Mouse (Mus musculus): ENCODE data around the gene Cd209a. TPM values are rescaled to one million over a fixed set of nuclear protein-coding genes. Genes with fewer than 3 reads are reported as not detected.
A peak's percentile ranks its signal among the peaks of the same experiment; 100 is the strongest.

The Cd209a gene
- polyA plus RNA-seq, 1 experiment from 2014 or later, result not detected

- ATAC-seq (ENCODE audit: insufficient number of reproducible peaks, insufficient read depth, low FRiP score, low read depth), result 0 out of 2 replicates have a peak, but pooled peaks have one; percentile 28
- 19% methylated on average over 14 of the region's 14 CpGs for WGBS
- H3K4me1 ChIP-seq (ENCODE audit: control insufficient read depth in 2 of 2, insufficient read depth in 2 of 2, low read length in 2 of 2), result peaks cover 0 to 11% of the 10 kb centered on the region in 2 experiments; a peak in 2 of 4 replicates
- no peaks in the 10 kb centered on the region for H3K27me3 ChIP-seq (ENCODE audit: control insufficient read depth, insufficient read depth, low read length)
- H3K4me3 ChIP-seq (ENCODE audit: control insufficient read depth in 1 of 2, insufficient read depth in 1 of 2, low read depth in 1 of 2, low read length in 2 of 2), result no peak overlapping the region
- H3K9me3 ChIP-seq (ENCODE audit: control insufficient read depth, low read length), result no peaks in the 10 kb centered on the region
- H3K4me2 ChIP-seq (ENCODE audit: low read length), result no peak overlapping the region
- no peak overlapping the region for H3K9ac ChIP-seq (ENCODE audit: low read length)
- no peaks in the 10 kb centered on the region for H3K36me3 ChIP-seq (ENCODE audit: control insufficient read depth, insufficient read depth, low read length)
- no peak overlapping the region for H3K27ac ChIP-seq (replicated peaks in 1 of 2; ENCODE audit: control insufficient read depth in 1 of 2, insufficient read depth in 1 of 2, low read depth in 2 of 2, low read length in 2 of 2)
Observed at GRCm38 (mm10) chr8:3718559-3718958, 30.2 kb downstream of the Cd209a start.

GRCm38 (mm10) chr8:3717321-3717954 lies 31.3 kb downstream of the Cd209a start:
- Histone ChIP-seq H3K4me1 (ENCODE audit: control insufficient read depth in 2 of 2, insufficient read depth in 2 of 2, low read length in 2 of 2) (peaks cover 0 to 11% of the 10 kb centered on the region in 2 experiments; a peak in 2 of 4 replicates), H3K27me3 (ENCODE audit: control insufficient read depth, insufficient read depth, low read length) (no peaks in the 10 kb centered on the region), H3K36me3 (ENCODE audit: control insufficient read depth, insufficient read depth, low read length) (no peaks in the 10 kb centered on the region), H3K9ac (ENCODE audit: low read length) (no peak overlapping the region), H3K4me2 (ENCODE audit: low read length) (no peak overlapping the region), H3K4me3 (ENCODE audit: control insufficient read depth in 1 of 2, insufficient read depth in 1 of 2, low read depth in 1 of 2, low read length in 2 of 2) (no peak overlapping the region), H3K27ac (replicated peaks in 1 of 2; ENCODE audit: control insufficient read depth in 1 of 2, insufficient read depth in 1 of 2, low read depth in 2 of 2, low read length in 2 of 2) (no peak overlapping the region; a peak in 1 of 4 replicates), H3K9me3 (ENCODE audit: control insufficient read depth, low read length) (no peaks in the 10 kb centered on the region)
- ATAC-seq (ENCODE audit: insufficient number of reproducible peaks, insufficient read depth, low FRiP score, low read depth), result peak; percentile 55
- WGBS, result 37% methylated on average over 12 of the region's 12 CpGs

- no peak for ATAC-seq (ENCODE audit: insufficient number of reproducible peaks, insufficient read depth, low FRiP score, low read depth)
- H3K36me3 ChIP-seq (ENCODE audit: control insufficient read depth, insufficient read depth, low read length), result no peaks in the 10 kb centered on the region
- no peaks in the 10 kb centered on the region for H3K27me3 ChIP-seq (ENCODE audit: control insufficient read depth, insufficient read depth, low read length)
- no peaks in the 10 kb centered on the region; a peak in 1 of 4 replicates for H3K4me1 ChIP-seq (ENCODE audit: control insufficient read depth in 2 of 2, insufficient read depth in 2 of 2, low read length in 2 of 2)
- 33% methylated on average over 2 of the region's 2 CpGs for WGBS
- H3K9ac ChIP-seq (ENCODE audit: low read length), result no peak overlapping the region
- no peaks in the 10 kb centered on the region for H3K9me3 ChIP-seq (ENCODE audit: control insufficient read depth, low read length)
- no peak overlapping the region for H3K4me3 ChIP-seq (ENCODE audit: control insufficient read depth in 1 of 2, insufficient read depth in 1 of 2, low read depth in 1 of 2, low read length in 2 of 2)
- H3K27ac ChIP-seq (replicated peaks in 1 of 2; ENCODE audit: control insufficient read depth in 1 of 2, insufficient read depth in 1 of 2, low read depth in 2 of 2, low read length in 2 of 2), result no peak overlapping the region; a peak in 2 of 4 replicates
- no peak overlapping the region for H3K4me2 ChIP-seq (ENCODE audit: low read length)
Observed at GRCm38 (mm10) chr8:3711646-3712045, 37.1 kb downstream of the Cd209a start.

GRCm38 (mm10) chr8:3710312-3710711 lies 38.5 kb downstream of the Cd209a start:
- 72% methylated on average over 3 of the region's 3 CpGs for WGBS
- Histone ChIP-seq H3K4me2 (ENCODE audit: low read length) (no peak overlapping the region), H3K9ac (ENCODE audit: low read length) (no peak overlapping the region), H3K27ac (replicated peaks in 1 of 2; ENCODE audit: control insufficient read depth in 1 of 2, insufficient read depth in 1 of 2, low read depth in 2 of 2, low read length in 2 of 2) (no peak overlapping the region), H3K9me3 (ENCODE audit: control insufficient read depth, low read length) (no peaks in the 10 kb centered on the region), H3K4me1 (ENCODE audit: control insufficient read depth in 2 of 2, insufficient read depth in 2 of 2, low read length in 2 of 2) (no peaks in the 10 kb centered on the region; a peak in 1 of 4 replicates), H3K4me3 (ENCODE audit: control insufficient read depth in 1 of 2, insufficient read depth in 1 of 2, low read depth in 1 of 2, low read length in 2 of 2) (no peak overlapping the region), H3K36me3 (ENCODE audit: control insufficient read depth, insufficient read depth, low read length) (no peaks in the 10 kb centered on the region), H3K27me3 (ENCODE audit: control insufficient read depth, insufficient read depth, low read length) (no peaks in the 10 kb centered on the region)
- no peak for ATAC-seq (ENCODE audit: insufficient number of reproducible peaks, insufficient read depth, low FRiP score, low read depth)

- Histone ChIP-seq H3K27ac (replicated peaks in 1 of 2; ENCODE audit: control insufficient read depth in 1 of 2, insufficient read depth in 1 of 2, low read depth in 2 of 2, low read length in 2 of 2) (no peak overlapping the region), H3K9ac (ENCODE audit: low read length) (no peak overlapping the region), H3K4me1 (ENCODE audit: control insufficient read depth in 2 of 2, insufficient read depth in 2 of 2, low read length in 2 of 2) (no peaks in the 10 kb centered on the region; a peak in 1 of 4 replicates), H3K4me2 (ENCODE audit: low read length) (no peak overlapping the region), H3K27me3 (ENCODE audit: control insufficient read depth, insufficient read depth, low read length) (no peaks in the 10 kb centered on the region), H3K4me3 (ENCODE audit: control insufficient read depth in 1 of 2, insufficient read depth in 1 of 2, low read depth in 1 of 2, low read length in 2 of 2) (no peak overlapping the region), H3K9me3 (ENCODE audit: control insufficient read depth, low read length) (no peaks in the 10 kb centered on the region), H3K36me3 (ENCODE audit: control insufficient read depth, insufficient read depth, low read length) (no peaks in the 10 kb centered on the region)
- ATAC-seq (ENCODE audit: insufficient number of reproducible peaks, insufficient read depth, low FRiP score, low read depth), result no peak
- 58% methylated on average over 7 of the region's 7 CpGs for WGBS
Observed at GRCm38 (mm10) chr8:3707611-3708010, 41.2 kb downstream of the Cd209a start.

GRCm38 (mm10) chr8:3705711-3706110 lies 43.1 kb downstream of the Cd209a start:
- Histone ChIP-seq H3K4me2 (ENCODE audit: low read length) (no peak overlapping the region), H3K27me3 (ENCODE audit: control insufficient read depth, insufficient read depth, low read length) (no peaks in the 10 kb centered on the region), H3K4me1 (ENCODE audit: control insufficient read depth in 2 of 2, insufficient read depth in 2 of 2, low read length in 2 of 2) (no peaks in the 10 kb centered on the region; a peak in 1 of 4 replicates), H3K9me3 (ENCODE audit: control insufficient read depth, low read length) (no peaks in the 10 kb centered on the region), H3K9ac (ENCODE audit: low read length) (no peak overlapping the region), H3K36me3 (ENCODE audit: control insufficient read depth, insufficient read depth, low read length) (no peaks in the 10 kb centered on the region), H3K27ac (replicated peaks in 1 of 2; ENCODE audit: control insufficient read depth in 1 of 2, insufficient read depth in 1 of 2, low read depth in 2 of 2, low read length in 2 of 2) (no peak overlapping the region), H3K4me3 (ENCODE audit: control insufficient read depth in 1 of 2, insufficient read depth in 1 of 2, low read depth in 1 of 2, low read length in 2 of 2) (no peak overlapping the region)
- WGBS, result 48% methylated on average over 4 of the region's 4 CpGs
- no peak for ATAC-seq (ENCODE audit: insufficient number of reproducible peaks, insufficient read depth, low FRiP score, low read depth)

GRCm38 (mm10) chr8:3701491-3701890 lies 47.3 kb downstream of the Cd209a start:
- Histone ChIP-seq H3K36me3 (ENCODE audit: control insufficient read depth, insufficient read depth, low read length) (no peaks in the 10 kb centered on the region), H3K4me2 (ENCODE audit: low read length) (no peak overlapping the region), H3K27ac (replicated peaks in 1 of 2; ENCODE audit: control insufficient read depth in 1 of 2, insufficient read depth in 1 of 2, low read depth in 2 of 2, low read length in 2 of 2) (no peak overlapping the region), H3K9ac (ENCODE audit: low read length) (no peak overlapping the region), H3K4me3 (ENCODE audit: control insufficient read depth in 1 of 2, insufficient read depth in 1 of 2, low read depth in 1 of 2, low read length in 2 of 2) (no peak overlapping the region), H3K9me3 (ENCODE audit: control insufficient read depth, low read length) (no peaks in the 10 kb centered on the region), H3K4me1 (ENCODE audit: control insufficient read depth in 2 of 2, insufficient read depth in 2 of 2, low read length in 2 of 2) (no peaks in the 10 kb centered on the region), H3K27me3 (ENCODE audit: control insufficient read depth, insufficient read depth, low read length) (no peaks in the 10 kb centered on the region)
- WGBS, result 97% methylated on average over 1 of the region's 1 CpGs
- ATAC-seq (ENCODE audit: insufficient number of reproducible peaks, insufficient read depth, low FRiP score, low read depth), result no peak

GRCm38 (mm10) chr8:3694121-3694520 lies 54.7 kb downstream of the Cd209a start, which contains the start of gene Fcer2a:
Gene Fcer2a, minus strand, starts transcription at chr8:3694175.
- H3K27me3 ChIP-seq (ENCODE audit: control insufficient read depth, insufficient read depth, low read length), result no peaks in the 10 kb centered on the region
- no peak within 1 kb of the TSS for H3K9ac ChIP-seq (ENCODE audit: low read length)
- no peaks in the 10 kb centered on the region for H3K4me1 ChIP-seq (ENCODE audit: control insufficient read depth in 2 of 2, insufficient read depth in 2 of 2, low read length in 2 of 2)
- H3K4me2 ChIP-seq (ENCODE audit: low read length), result no peak within 1 kb of the TSS
- no peaks in the 10 kb centered on the region for H3K36me3 ChIP-seq (ENCODE audit: control insufficient read depth, insufficient read depth, low read length)
- 68% methylated on average over 3 of the region's 3 CpGs for WGBS
- ATAC-seq (ENCODE audit: insufficient number of reproducible peaks, insufficient read depth, low FRiP score, low read depth), result no peak
- no peak within 1 kb of the TSS for H3K27ac ChIP-seq (replicated peaks in 1 of 2; ENCODE audit: control insufficient read depth in 1 of 2, insufficient read depth in 1 of 2, low read depth in 2 of 2, low read length in 2 of 2)
- no peaks in the 10 kb centered on the region for H3K9me3 ChIP-seq (ENCODE audit: control insufficient read depth, low read length)
- H3K4me3 ChIP-seq (ENCODE audit: control insufficient read depth in 1 of 2, insufficient read depth in 1 of 2, low read depth in 1 of 2, low read length in 2 of 2), result no peak within 1 kb of the TSS

Data from heart, embryonic 14.5 days (tissue).